Mouse (Mus musculus) neural tube, embryonic 11.5 days (tissue): ENCODE measurements around the gene Msi2. TPM values are rescaled to one million over a fixed set of nuclear protein-coding genes. Genes with fewer than 3 reads are reported as not detected.
A peak's percentile ranks its signal among the peaks of the same experiment; 100 is the strongest.

Experiments
- ATAC-seq: fragments of 200-750 bp; cut with Nextera tagmentation; 2 replicates; pipeline ENCODE4 v1.8.0; 2017; ENCODE audit warnings: moderate number of reproducible peaks, mild to moderate bottlenecking, moderate TSS enrichment, moderate library complexity; ENCODE audit not compliant: insufficient read depth, low FRiP score, low TSS enrichment
- DNase-seq: peaks from one replicate; pipeline ENCODE4 v3.0.0-alpha.2; 2015; ENCODE audit warnings: low spot score
- H3K27ac ChIP-seq: fragments of 300-500 bp; sonication (generic); 2 replicates; pipeline ENCODE4 v1.5.1; 2014; ENCODE audit warnings: low read depth, mild to moderate bottlenecking, low read length
- H3K27me3 ChIP-seq: fragments of 300-500 bp; sonication (generic); 2 replicates; pipeline ENCODE4 v1.6.1; 2014; ENCODE audit warnings: mild to moderate bottlenecking, low read length, mixed read lengths; ENCODE audit not compliant: control insufficient read depth, insufficient read depth
- H3K36me3 ChIP-seq: fragments of 300-500 bp; sonication (generic); 2 replicates; pipeline ENCODE4 v1.6.1; 2014; ENCODE audit warnings: mild to moderate bottlenecking, low read length, moderate library complexity, mixed read lengths; ENCODE audit not compliant: control insufficient read depth, insufficient read depth
- H3K4me1 ChIP-seq: fragments of 300-500 bp; sonication (generic); 2 replicates; pipeline ENCODE4 v1.6.1; 2014; ENCODE audit warnings: low read length, mixed read lengths; ENCODE audit not compliant: control insufficient read depth, insufficient read depth
- H3K4me2 ChIP-seq: fragments of 300-500 bp; sonication (generic); 2 replicates; pipeline ENCODE4 v1.6.1; 2014; ENCODE audit warnings: low read depth, mild to moderate bottlenecking, moderate library complexity
- H3K4me3 ChIP-seq: fragments of 300-500 bp; sonication (generic); 2 replicates; pipeline ENCODE4 v1.5.1; 2014; ENCODE audit warnings: low read depth, low read length
- H3K9ac ChIP-seq: fragments of 300-500 bp; sonication (generic); 2 replicates; pipeline ENCODE4 v1.6.1; 2014; ENCODE audit warnings: mild to moderate bottlenecking, low read length
- H3K9me3 ChIP-seq: fragments of 300-500 bp; sonication (generic); 2 replicates; pipeline ENCODE4 v1.6.1; 2016; ENCODE audit warnings: low read length; ENCODE audit not compliant: control insufficient read depth
- WGBS: fragments of 180-500 bp; shearing (Covaris S2); extraction: QIAGEN DNeasy Blood & Tissue Kit; methylation state at CpG from one replicate; pipeline ENCODE4 v1.1.7; 2014; 5-methylcytosine and 5-hydroxymethylcytosine counted together
- polyA plus RNA-seq: library from polyadenylated mRNA; unstranded; fragments of >200 nt; fragmentation: Nextera tagmentation; extraction: Ambion mirVana; gene quantifications from 2 replicates; pipeline ENCODE4 v1.2.1, GENCODE M21; 2014

The Msi2 gene
- polyA plus RNA-seq, 1 experiment from 2014 or later, result 20.6 TPM

DNA sequence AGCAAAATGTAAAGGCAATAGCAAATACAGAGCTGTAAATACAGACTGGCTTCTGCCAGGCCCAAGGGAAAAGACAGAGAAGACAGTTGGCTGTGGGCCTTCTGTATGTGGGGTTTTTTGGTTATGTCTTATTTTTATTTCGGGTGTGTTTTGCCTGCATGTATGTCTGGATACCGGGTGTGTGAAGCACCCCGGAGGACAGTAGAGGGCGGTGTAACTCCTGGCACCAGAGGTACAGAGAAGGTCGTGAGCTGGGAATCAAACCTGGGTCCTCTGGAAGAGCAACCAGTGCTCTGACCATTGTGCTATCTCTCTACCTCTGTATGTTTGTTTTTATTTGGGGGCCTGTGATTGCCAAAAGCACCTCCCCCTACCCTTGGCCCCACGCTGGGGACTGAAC lies 288.6 kb downstream of the Msi2 start:
- H3K4me1 ChIP-seq, result peaks cover 8% of the 10 kb centered on the region
- WGBS, result 94% methylated on average over 6 of the region's 6 CpGs

DNA sequence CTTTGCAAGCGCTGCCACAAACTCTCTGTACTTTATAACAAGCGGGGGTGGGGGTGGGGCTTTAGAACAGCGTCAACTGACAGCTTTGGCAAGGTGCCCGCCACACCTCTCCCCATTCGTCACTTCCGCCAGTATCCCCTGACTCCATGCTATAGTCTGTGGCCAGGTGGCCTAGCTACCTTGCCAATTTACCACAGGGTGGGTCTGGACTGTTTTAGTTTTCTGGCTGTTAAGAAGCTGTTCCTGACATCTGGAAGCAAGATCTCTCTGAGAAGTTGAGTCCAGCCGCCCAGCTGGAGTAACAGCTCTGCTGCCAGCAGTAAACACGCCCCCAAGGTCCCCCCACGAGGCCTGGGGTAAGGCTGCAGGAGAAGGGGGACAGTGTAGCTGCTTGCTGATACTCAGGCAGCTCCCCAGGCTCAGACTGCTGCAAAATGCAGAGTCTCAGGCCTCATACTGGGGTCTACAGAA lies 292.6 kb downstream of the Msi2 start:
- Histone ChIP-seq H3K9ac (no peak overlapping the region), H3K9me3 (no peaks in the 10 kb centered on the region), H3K36me3 (no peaks in the 10 kb centered on the region), H3K4me2 (no peak overlapping the region), H3K27me3 (no peaks in the 10 kb centered on the region), H3K27ac (no peak overlapping the region), H3K4me1 (peaks cover 17% of the 10 kb centered on the region), H3K4me3 (no peak overlapping the region)
- DNase-seq (no peak), ATAC-seq (no peak)
- 45% methylated on average over 9 of the region's 9 CpGs for WGBS

More for the DNA sequence above, 288.6 kb downstream of the Msi2 start:
- Histone ChIP-seq H3K9ac (no peak overlapping the region), H3K36me3 (no peaks in the 10 kb centered on the region), H3K27ac (no peak overlapping the region), H3K4me3 (no peak overlapping the region), H3K9me3 (no peaks in the 10 kb centered on the region), H3K4me2 (no peak overlapping the region), H3K27me3 (no peaks in the 10 kb centered on the region)
- DNase-seq (no peak), ATAC-seq (no peak)

DNA sequence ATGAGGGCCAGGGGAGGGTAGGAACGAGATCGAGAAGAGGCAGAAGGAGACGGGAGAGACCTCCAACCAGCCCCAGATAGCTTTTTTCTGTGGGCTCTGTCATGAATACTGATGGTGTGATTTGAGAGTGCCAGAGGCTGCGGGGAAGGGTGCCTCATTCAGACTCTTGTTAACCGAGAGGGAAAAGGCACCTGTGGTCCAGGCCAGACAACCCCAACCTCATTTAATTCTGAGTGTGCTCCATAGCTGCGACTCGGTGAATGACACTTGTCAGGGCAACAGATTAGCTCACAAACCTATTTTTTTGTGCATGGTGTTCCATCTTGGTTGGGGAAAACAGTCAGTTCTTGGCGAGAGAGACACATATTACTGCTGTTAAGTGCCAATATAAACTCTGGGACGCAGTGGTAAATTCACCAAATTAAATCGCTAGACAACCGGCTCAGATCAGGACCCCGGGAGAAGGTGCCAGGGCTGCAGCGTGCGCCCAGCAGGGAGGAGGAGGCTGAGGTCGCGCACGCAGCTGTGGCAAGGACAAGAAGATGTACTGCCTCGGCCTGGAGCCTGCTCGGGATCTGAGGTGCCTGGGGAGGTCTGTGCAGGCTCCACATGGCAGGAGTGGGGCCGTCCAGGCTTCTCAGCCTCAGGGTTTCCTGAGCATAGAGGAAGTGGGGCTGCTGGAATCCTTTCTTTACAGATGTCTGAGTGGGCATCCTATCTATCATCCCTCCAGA lies 294.1 kb downstream of the Msi2 start:
- H3K4me3 ChIP-seq, result no peak overlapping the region
- peaks cover 19% of the 10 kb centered on the region for H3K4me1 ChIP-seq
- H3K27me3 ChIP-seq, result no peaks in the 10 kb centered on the region
- DNase-seq (no peak), ATAC-seq (no peak)
- H3K36me3 ChIP-seq, result no peaks in the 10 kb centered on the region
- H3K4me2 ChIP-seq, result no peak overlapping the region
- H3K9ac ChIP-seq, result no peak overlapping the region
- H3K27ac ChIP-seq, result 0 out of 2 replicates have a peak overlapping the region, but pooled peaks have one; percentile 45
- no peaks in the 10 kb centered on the region for H3K9me3 ChIP-seq
- WGBS, result 70% methylated on average over 20 of the region's 20 CpGs

DNA sequence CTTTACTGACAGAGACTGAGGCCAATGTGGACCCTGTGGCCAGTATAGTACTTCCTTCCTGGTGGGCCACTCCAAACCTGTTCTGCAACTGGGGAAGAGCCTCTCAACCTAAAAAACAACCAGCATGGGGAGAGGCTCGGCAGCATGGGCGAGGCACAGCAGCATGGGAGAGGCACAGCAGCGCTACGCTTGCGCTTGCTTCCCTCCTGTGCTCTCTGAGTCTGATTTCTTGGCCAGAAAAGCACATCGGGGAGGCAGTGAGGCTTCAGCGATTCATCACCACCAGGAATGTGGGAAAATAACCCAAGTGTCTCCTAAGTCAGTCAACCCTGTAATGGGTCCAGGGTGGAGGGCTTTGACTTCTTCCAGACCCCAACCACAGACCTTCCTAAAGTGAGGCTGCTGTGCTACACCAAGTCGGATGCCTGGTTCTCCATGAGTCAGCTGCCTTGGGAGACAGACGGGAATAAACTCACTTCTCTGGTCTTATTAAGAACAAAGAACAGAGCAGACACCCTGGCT lies 297.2 kb downstream of the Msi2 start:
- Histone ChIP-seq H3K4me2 (no peak overlapping the region), H3K9ac (no peak overlapping the region), H3K9me3 (no peaks in the 10 kb centered on the region), H3K36me3 (peaks cover 3% of the 10 kb centered on the region; the same call in 1 of the 2 replicates), H3K4me3 (no peak overlapping the region), H3K4me1 (peaks cover 19% of the 10 kb centered on the region), H3K27me3 (no peaks in the 10 kb centered on the region), H3K27ac (no peak overlapping the region)
- DNase-seq, result no peak
- no peak for ATAC-seq
- 67% methylated on average over 9 of the region's 9 CpGs for WGBS

DNA sequence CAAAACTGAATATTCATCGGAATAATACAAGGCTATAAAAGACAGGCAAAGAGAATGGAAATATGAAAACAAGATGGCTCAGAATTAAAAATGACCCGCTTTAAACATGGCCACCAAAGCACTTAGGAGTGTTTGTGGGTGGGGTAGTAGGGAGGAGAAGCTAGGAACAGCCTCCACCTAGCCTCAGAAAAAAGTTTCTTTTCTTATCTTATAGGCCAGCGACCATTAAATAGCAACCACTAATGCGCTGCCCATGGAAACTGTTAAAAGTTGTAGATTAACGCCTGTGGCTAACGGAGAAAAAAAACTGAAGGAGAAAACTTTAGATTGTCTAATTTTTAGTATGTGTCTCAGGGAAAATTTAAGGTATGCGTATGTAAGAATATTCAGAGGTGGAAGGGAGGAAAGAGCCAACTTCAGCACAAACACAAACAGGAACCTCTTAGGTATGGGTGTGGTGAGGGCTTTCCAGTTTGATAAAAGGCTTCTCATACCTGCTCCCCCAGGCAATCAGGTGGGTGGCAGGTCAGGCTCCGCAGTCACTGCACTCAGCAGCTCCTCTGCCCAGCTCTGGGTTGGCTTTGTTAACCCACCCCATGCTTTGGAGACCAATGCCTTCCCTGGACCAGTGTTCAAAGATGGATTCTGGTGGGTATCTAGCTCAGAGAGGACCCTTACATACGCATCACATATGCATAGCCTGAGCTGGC lies 298.5 kb downstream of the Msi2 start:
- Histone ChIP-seq H3K4me1 (peaks cover 13% of the 10 kb centered on the region), H3K9ac (no peak overlapping the region), H3K36me3 (peaks cover 3% of the 10 kb centered on the region; the same call in 1 of the 2 replicates), H3K9me3 (no peaks in the 10 kb centered on the region), H3K4me2 (no peak overlapping the region), H3K4me3 (no peak overlapping the region), H3K27ac (no peak overlapping the region), H3K27me3 (no peaks in the 10 kb centered on the region)
- ATAC-seq (no peak), DNase-seq (no peak)
- WGBS, result 91% methylated on average over 9 of the region's 9 CpGs

DNA sequence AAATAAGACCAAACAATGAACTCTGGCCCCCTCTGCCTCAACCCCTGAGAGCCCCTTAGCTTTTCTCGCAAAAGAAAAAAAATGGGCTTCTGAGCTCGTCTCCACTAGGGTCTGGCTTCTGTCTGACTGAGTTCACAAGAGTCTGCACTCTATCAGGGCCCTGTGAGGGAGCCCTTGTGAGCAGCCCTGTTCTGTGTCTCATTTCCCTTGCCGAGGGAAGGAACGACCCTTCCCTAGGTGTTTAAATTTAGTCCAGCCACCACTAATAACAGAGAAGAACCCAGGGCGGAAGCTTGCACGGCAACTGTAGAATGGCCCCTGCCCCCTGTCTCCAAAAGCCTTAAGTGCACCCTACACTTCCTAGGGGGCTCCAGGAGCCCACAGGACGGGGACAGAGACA lies 299.2 kb downstream of the Msi2 start:
- peaks cover 15% of the 10 kb centered on the region for H3K4me1 ChIP-seq
- no peak for DNase-seq
- no peak overlapping the region for H3K4me3 ChIP-seq
- H3K36me3 ChIP-seq, result peaks cover 3% of the 10 kb centered on the region; the same call in 1 of the 2 replicates
- no peak overlapping the region for H3K9ac ChIP-seq
- WGBS, result 62% methylated on average over 7 of the region's 7 CpGs
- H3K27ac ChIP-seq, result 0 out of 2 replicates have a peak overlapping the region, but pooled peaks have one; percentile 11
- H3K9me3 ChIP-seq, result no peaks in the 10 kb centered on the region
- H3K4me2 ChIP-seq, result no peak overlapping the region
- ATAC-seq, result no peak
- no peaks in the 10 kb centered on the region for H3K27me3 ChIP-seq

DNA sequence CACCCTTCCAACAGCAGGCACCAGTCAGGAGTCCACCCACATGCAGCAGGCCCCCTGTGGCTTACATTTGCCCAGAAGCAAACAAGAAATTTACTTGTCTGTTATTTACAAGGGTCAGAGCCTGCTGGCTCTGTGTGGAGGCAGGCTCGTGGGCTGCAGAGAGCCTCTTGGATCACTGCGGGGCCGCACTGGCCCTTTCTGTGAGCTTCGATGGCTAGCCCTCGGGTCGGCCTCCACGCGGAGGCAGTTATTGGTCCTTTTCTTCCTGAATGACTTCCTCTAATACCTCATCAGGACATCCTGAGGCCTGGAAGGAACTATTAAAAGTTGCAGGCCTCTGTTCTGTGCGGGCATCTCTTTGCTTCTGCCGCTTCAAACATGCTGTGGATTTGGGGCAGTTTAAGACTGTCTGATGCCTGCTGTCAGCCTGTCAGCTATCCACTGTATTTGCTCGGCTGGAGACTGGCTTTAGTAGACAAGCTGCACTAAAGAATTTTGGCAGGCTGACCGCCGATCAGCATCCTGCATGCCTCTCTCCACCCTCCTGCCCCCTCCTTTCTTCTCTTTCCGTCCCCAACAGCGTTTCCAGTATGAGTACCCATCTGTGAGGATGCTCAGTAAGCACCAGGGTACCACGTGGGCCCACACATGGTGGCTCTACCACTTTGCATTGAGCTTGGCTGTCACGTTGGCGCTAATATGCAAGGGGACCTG lies 304.0 kb downstream of the Msi2 start:
- DNase-seq (no peak), ATAC-seq (no peak)
- Histone ChIP-seq H3K9ac (no peak overlapping the region; the same call in none of the 2 replicates), H3K36me3 (peaks cover 8% of the 10 kb centered on the region), H3K27me3 (no peaks in the 10 kb centered on the region), H3K4me3 (no peak overlapping the region), H3K4me1 (peaks cover 17% of the 10 kb centered on the region), H3K4me2 (no peak overlapping the region), H3K27ac (peak overlapping the region; percentile 50), H3K9me3 (no peaks in the 10 kb centered on the region)
- 47% methylated on average over 18 of the region's 18 CpGs for WGBS

DNA sequence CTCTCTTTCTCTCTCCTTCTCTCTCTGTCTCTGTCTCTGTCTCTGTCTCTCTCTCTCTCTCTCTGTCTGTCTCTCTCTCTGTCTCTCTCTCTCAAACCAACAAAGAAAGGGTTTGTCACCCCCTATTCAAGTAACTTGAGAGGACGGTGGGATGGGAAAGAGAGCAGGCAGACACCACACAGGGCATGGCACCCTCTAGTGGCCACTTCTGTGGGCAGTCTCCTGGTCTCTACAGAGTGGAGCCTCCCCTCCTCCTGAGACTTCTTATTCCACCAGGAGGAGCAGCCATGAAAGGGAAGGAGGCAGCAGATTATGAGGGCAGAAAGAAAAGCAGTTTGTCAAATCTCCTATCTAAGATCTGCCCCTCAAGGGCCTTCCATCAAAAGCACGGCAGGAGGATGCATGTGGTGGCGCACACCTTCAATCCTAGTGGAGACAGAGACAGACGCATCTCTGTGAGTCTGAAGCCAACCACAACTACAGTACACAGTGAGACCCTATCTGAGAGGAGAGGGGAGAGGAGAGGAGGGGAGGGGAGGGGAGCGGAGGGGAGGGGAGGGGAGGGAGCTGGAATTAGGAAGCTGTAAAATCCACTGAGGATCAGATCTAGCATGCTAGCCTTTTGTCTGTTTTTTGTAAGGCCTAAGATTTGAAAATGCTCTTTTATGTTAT lies 305.8 kb downstream of the Msi2 start:
- no peak overlapping the region for H3K9ac ChIP-seq
- WGBS, result 37% methylated on average over 5 of the region's 5 CpGs
- no peaks in the 10 kb centered on the region for H3K27me3 ChIP-seq
- peaks cover 15% of the 10 kb centered on the region for H3K4me1 ChIP-seq
- no peak overlapping the region for H3K4me2 ChIP-seq
- H3K4me3 ChIP-seq, result no peak overlapping the region
- peak; percentile 84 for DNase-seq
- peak; percentile 58; the same call in 1 of the 2 replicates for ATAC-seq
- 0 out of 2 replicates have a peak overlapping the region, but pooled peaks have one; percentile 44 for H3K27ac ChIP-seq
- peaks cover 8% of the 10 kb centered on the region for H3K36me3 ChIP-seq
- H3K9me3 ChIP-seq, result no peaks in the 10 kb centered on the region
